Mouse (Mus musculus): ENCODE data around the gene Ifitm5. TPM values are rescaled to one million over a fixed set of nuclear protein-coding genes. Genes with fewer than 3 reads are reported as not detected.

Gene Ifitm5
- total RNA-seq, 2 experiments from 2014 or later = 0.42 TPM; not detected in 1

DNA sequence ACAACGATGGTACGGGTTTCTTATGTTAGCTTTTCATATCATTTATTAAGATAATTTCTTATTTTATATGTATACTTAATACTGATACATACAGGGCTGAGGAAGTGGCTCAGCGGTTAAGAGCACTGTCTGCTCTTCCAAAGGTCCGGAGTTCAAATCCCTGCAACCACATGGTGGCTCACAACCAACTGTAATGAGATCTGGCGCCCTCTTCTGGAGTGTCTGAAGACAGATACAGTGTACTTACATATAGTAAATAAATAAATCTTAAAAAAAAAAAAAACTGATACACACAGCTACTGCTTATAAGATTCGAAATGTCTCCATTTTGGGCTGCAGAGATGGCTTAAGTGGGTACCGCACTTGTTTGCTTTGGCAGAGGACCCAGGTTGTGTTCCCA lies 42.4 kb downstream of the Ifitm5 start:
- intact Hi-C loops (cut with DNase I) = loop anchor here (1.0 kb wide), 6 partner anchors 33 to 269 kb away; no protein-coding TSS in a partner anchor
- DNase-seq = no peak

GRCm38 (mm10) chr7:140907131-140907530 lies 43.0 kb downstream of the Ifitm5 start:
- intact Hi-C loops (cut with DNase I) = no loop called here

GRCm38 (mm10) chr7:140905642-140906081 lies 44.4 kb downstream of the Ifitm5 start:
- intact Hi-C loops (cut with DNase I) = no loop called here

More at GRCm38 (mm10) chr7:140907131-140907530, 43.0 kb downstream of the Ifitm5 start:
- DNase-seq = no peak

GRCm38 (mm10) chr7:140903212-140903611 lies 46.9 kb downstream of the Ifitm5 start:
- DNase-seq = peak; percentile 82 to 92
- intact Hi-C loops (cut with DNase I) = loop anchor here (1.0 kb wide), 1 partner anchor 59 kb away; no protein-coding TSS in a partner anchor

More at GRCm38 (mm10) chr7:140905642-140906081, 44.4 kb downstream of the Ifitm5 start:
- DNase-seq = no peak

DNA sequence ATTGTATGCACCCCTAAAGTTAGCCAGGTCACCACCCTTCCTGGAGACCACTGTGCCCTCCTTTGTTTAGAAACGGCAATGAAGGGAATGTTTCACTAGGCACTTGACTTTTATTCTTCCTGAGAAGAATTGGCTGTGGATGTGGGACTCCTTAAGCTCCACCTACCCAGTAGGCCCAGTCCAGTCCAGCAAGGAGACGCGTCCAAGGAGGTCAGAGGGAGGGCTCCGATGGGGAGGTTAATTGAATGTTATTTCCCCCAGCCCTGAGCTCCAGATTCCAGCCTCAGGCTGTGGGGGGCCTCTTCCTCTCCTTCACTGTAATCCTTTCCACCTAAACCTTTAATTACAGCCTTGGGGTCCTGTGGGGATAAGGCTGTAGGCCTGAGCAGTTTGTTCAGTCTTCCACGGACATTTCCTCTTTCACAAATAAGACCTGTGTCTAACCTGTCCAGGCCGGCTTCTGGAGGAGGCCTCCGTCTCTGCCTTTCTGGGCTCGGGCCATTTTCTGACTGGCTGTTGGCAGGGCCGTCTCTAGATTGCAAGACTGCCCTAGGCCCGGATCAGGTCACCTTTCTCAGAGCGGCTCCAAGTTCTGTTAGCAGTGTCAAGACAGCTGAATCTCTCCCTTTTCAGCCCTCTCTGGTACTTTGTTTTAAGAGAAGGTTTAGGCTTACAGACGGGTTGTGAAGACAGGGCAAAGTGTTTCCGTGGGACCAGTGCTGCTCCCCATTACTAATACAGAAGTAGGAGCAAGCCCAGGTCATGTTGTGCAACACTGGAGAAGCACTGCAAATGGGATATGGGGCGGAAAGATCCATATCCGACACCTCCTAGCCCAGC lies 47.8 kb downstream of the Ifitm5 start:
- DNase-seq = no peak
- intact Hi-C loops (cut with DNase I) = no loop called here

GRCm38 (mm10) chr7:140900220-140900619 lies 49.9 kb downstream of the Ifitm5 start, which contains the start of gene Cox8b:
TSS of gene Cox8b (minus strand) at chr7:140900446.
- intact Hi-C loops (cut with DNase I) = no loop called here
- peak; percentile 49 to 56 for DNase-seq

DNA sequence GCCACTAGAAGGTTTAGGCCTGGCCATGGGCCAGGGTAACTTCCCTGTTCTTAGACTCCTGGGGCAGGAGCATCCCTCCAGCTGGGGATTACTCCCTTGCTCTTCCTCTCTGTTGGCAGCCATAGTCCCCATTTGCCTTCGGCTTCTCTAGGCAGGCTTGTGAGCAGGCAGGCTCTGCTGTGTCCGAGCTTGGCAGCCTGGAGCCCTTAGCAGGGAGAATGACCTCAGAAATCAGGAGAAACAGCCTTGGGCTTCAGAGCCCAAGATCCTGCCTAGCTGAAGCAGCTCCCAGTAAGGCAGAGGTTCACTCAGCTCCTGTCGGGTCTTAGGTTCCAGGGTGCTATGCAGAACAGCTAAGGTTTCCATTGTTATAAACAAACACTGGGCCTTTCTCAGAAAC lies 51.0 kb downstream of the Ifitm5 start:
- no peak for DNase-seq
- intact Hi-C loops (cut with DNase I) = no loop called here

Other genes starting within 250 kb of the Ifitm5 start
- 10 to 100 TPM in 1 of 2 experiments, 1 to 10 TPM in 1; 4.3 to 13.2 TPM for gene Cyp2e1, start 186.6 kb downstream of the Ifitm5 start, total RNA-seq (2021)
- gene Syce1, start 162.4 kb downstream of the Ifitm5 start, total RNA-seq (2021) = not detected
- gene Zfp941, start 128.1 kb downstream of the Ifitm5 start, total RNA-seq (2021) = under 1 TPM; 0.19 to 0.35 TPM
- 1 to 10 TPM in 1 of 2 experiments, under 1 TPM in 1; 0.44 to 1.2 TPM for gene Urah, start 115.3 kb downstream of the Ifitm5 start, total RNA-seq (2021)
- gene Scgb1c1, start 104.7 kb downstream of the Ifitm5 start, total RNA-seq (2021) = 10 to 100 TPM; 23.9 to 24.8 TPM
- gene Odf3, start 102.5 kb downstream of the Ifitm5 start, total RNA-seq (2021) = not detected
- not detected for gene Gm45785, start 94.0 kb downstream of the Ifitm5 start, total RNA-seq (2021)
- gene Ric8a, start 93.3 kb downstream of the Ifitm5 start, total RNA-seq (2021) = 10 to 100 TPM; 19.8 to 22.4 TPM
- gene Bet1l, start 92.7 kb downstream of the Ifitm5 start, total RNA-seq (2021) = 10 to 100 TPM; 10.3 to 11.0 TPM
- gene Psmd13, start 68.3 kb downstream of the Ifitm5 start, total RNA-seq (2021) = 10 to 100 TPM; 85.8 to 92.3 TPM
- gene Sirt3, start 68.0 kb downstream of the Ifitm5 start, total RNA-seq (2021) = 10 to 100 TPM; 62.1 to 71.1 TPM
- gene Cox8b, start 49.8 kb downstream of the Ifitm5 start, total RNA-seq (2021) = 1,000 to 10,000 TPM; 2,774 to 2,839 TPM
- not detected for gene Nlrp6, start 29.4 kb downstream of the Ifitm5 start, total RNA-seq (2021)
- 1 to 10 TPM; 4.4 to 4.9 TPM for gene Pgghg, start 8.9 kb downstream of the Ifitm5 start, total RNA-seq (2021)
- gene Gm45717, start 5.6 kb upstream of the Ifitm5 start, total RNA-seq (2021) = under 1 TPM in 1 of 2 experiments, not detected in 1; 0.76 TPM
- gene Ifitm2, start 5.7 kb upstream of the Ifitm5 start, total RNA-seq (2021) = 100 to 1,000 TPM; 111 to 112 TPM
- 1 to 10 TPM; 3.4 to 4.1 TPM for gene Ifitm1, start 16.9 kb upstream of the Ifitm5 start, total RNA-seq (2021)
- 100 to 1,000 TPM; 113 to 167 TPM for gene Ifitm3, start 60.5 kb upstream of the Ifitm5 start, total RNA-seq (2021)
- gene Ifitm6, start 67.6 kb upstream of the Ifitm5 start, total RNA-seq (2021) = 1 to 10 TPM in 1 of 2 experiments, under 1 TPM in 1; 0.47 to 1.0 TPM
- not detected for gene Gm17387, start 78.8 kb upstream of the Ifitm5 start, total RNA-seq (2021)
- not detected for gene B4galnt4, start 110.8 kb upstream of the Ifitm5 start, total RNA-seq (2021)
- not detected for gene Pkp3, start 127.9 kb upstream of the Ifitm5 start, total RNA-seq (2021)
- gene Sigirr, start 150.3 kb upstream of the Ifitm5 start, total RNA-seq (2021) = 1 to 10 TPM; 5.6 to 9.5 TPM
- under 1 TPM; 0.14 to 0.33 TPM for gene Ano9, start 167.5 kb upstream of the Ifitm5 start, total RNA-seq (2021)
- 10 to 100 TPM; 25.8 to 36.2 TPM for gene Ptdss2, start 172.1 kb upstream of the Ifitm5 start, total RNA-seq (2021)
- gene Rnh1, start 222.6 kb upstream of the Ifitm5 start, total RNA-seq (2021) = 10 to 100 TPM; 66.8 to 67.8 TPM
- gene Hras, start 243.7 kb upstream of the Ifitm5 start, total RNA-seq (2021) = 100 to 1,000 TPM in 1 of 2 experiments, 10 to 100 TPM in 1; 97.9 to 104 TPM
- 1 to 10 TPM; 2.8 to 4.0 TPM for gene Lrrc56, start 243.9 kb upstream of the Ifitm5 start, total RNA-seq (2021)